ENCODE assay signal across 8 mouse cellular contexts in genomic region chr2:119325568-119326143, GRCm38 (mm10). TPM values are rescaled to one million over a fixed set of nuclear protein-coding genes. Genes with fewer than 3 reads are reported as not detected.
DNase-seq lines count a peak whose midpoint lies in the region; ATAC-seq and TF ChIP-seq lines count a peak whose summit lies in the region.

Gene Dll4 (plus strand): TSS chr2:119325784.

- H3K27me3 ChIP-seq in intestine, postnatal 0 days (replicated peaks; ENCODE audit: control insufficient read depth, insufficient read depth, low read length), result peaks cover 34% of the 10 kb centered on the region

- 1% methylated on average over 33 of the region's 33 CpGs for WGBS in intestine, postnatal 0 days
- under 1% methylated on average over 33 of the region's 33 CpGs for WGBS in olfactory bulb, adult 2 months

- H3K27ac ChIP-seq in intestine, postnatal 0 days (ENCODE audit: low read depth, low read length), result peak within 1 kb of the TSS; percentile 71
- H3K27ac ChIP-seq in olfactory bulb, adult 2 months (ENCODE audit: insufficient read depth, low read depth, low read length), result no peak within 1 kb of the TSS

- no peaks in the 10 kb centered on the region for H3K9me3 ChIP-seq in intestine, postnatal 0 days (ENCODE audit: control insufficient read depth)

- peak within 1 kb of the TSS; percentile 98 for H3K4me2 ChIP-seq in intestine, postnatal 0 days (replicated peaks; ENCODE audit: low read depth)

- peak within 1 kb of the TSS; percentile 60 for H3K9ac ChIP-seq in intestine, postnatal 0 days (ENCODE audit: low read depth, low read length)

- peak; percentile 42 for TF ChIP-seq CTCF in intestine, postnatal 0 days (IDR thresholded peaks at IDR 0.05; ENCODE audit: low read depth)
- TF ChIP-seq CTCF in olfactory bulb, adult 2 months (IDR thresholded peaks at IDR 0.05; ENCODE audit: insufficient read depth, low read depth, low read length), result no peak

- no peak for TF ChIP-seq POLR2A in olfactory bulb, adult 2 months (IDR thresholded peaks at IDR 0.05; ENCODE audit: insufficient read depth, low read depth, low read length)

- ATAC-seq in intestine, postnatal 0 days, result peak; percentile 50

- no peaks in the 10 kb centered on the region for H3K36me3 ChIP-seq in intestine, postnatal 0 days (ENCODE audit: control insufficient read depth, insufficient read depth)

- H3K4me3 ChIP-seq in intestine, postnatal 0 days (ENCODE audit: low read depth, low read length), result peak within 1 kb of the TSS; percentile 55
- H3K4me3 ChIP-seq in olfactory bulb, adult 2 months (ENCODE audit: insufficient read depth, low read depth, low read length), result peak within 1 kb of the TSS; percentile 51

- H3K4me1 ChIP-seq in intestine, postnatal 0 days (replicated peaks; ENCODE audit: control insufficient read depth, insufficient read depth, low read length), result peaks cover 13% of the 10 kb centered on the region
- peaks cover 50% of the 10 kb centered on the region for H3K4me1 ChIP-seq in olfactory bulb, adult 2 months (ENCODE audit: control insufficient read depth, insufficient read depth, low read length)

- DNase-seq in ovary, adult 18-20 months (ENCODE audit: low spot score), result peak; percentile 25
- no peak for DNase-seq in ovary, postnatal 14 days (ENCODE audit: low spot score)
- no peak for DNase-seq in adrenal gland, postnatal 4 days (ENCODE audit: low spot score in 2 of 2)
- peak; percentile 76 to 89 for DNase-seq in heart, adult 18-20 months
- DNase-seq in lung, adult 18-20 months, result peak; percentile 79 to 86
- no peak for DNase-seq in testis, postnatal 14 days (ENCODE audit: low spot score)

RNA-seq across cellular contexts. Expression of gene Dll4, which starts in this region (rescaled TPM):
- 10 to 100 TPM; 13.8 to 15.0 TPM for total RNA-seq in adrenal gland, postnatal 4 days (2021)
- 10 to 100 TPM; 13.3 to 19.6 TPM for total RNA-seq in heart, adult 18-20 months (2021)
- 3.7 and 4.1 TPM in 2 replicates for polyA plus RNA-seq in intestine, postnatal 0 days (2015; fragmentation: Nextera tagmentation; extraction: Ambion mirVana)
- polyA plus RNA-seq in olfactory bulb, adult 2 months (2012; ENCODE audit: insufficient read depth, insufficient read length, low replicate concordance, missing spikeins), result not detected in 2 replicates

Comparison
In these comparisons a context has a peak if more than half of its experiments do, and no peak if none do; other contexts are left out.
1. DNase-seq: peak in ovary, adult 18-20 months (single experiment), heart, adult 18-20 months (2 of 2) and lung, adult 18-20 months (2 of 2); none in ovary, postnatal 14 days (single experiment), adrenal gland, postnatal 4 days (0 of 2) and testis, postnatal 14 days (single experiment).